Mouse (Mus musculus) kidney, adult 2 months (tissue): ENCODE data around the gene Sstr1.

ENCODE experiments used
- CTCF ChIP-seq: fragments of 200-500 bp; conservative IDR thresholded peaks from 2 replicates; pipeline ENCODE4 v1.5.1; 2011; ENCODE audit warnings: low read depth, mild to moderate bottlenecking, control low read depth, low read length, moderate library complexity, mixed read lengths; ENCODE audit not compliant: insufficient read depth, insufficient read length
- POLR2A ChIP-seq: fragments of 200-500 bp; IDR thresholded peaks from one replicate; pipeline ENCODE4 v1.6.1; 2011; ENCODE audit warnings: low read depth, low read length, control low read depth

DNA sequence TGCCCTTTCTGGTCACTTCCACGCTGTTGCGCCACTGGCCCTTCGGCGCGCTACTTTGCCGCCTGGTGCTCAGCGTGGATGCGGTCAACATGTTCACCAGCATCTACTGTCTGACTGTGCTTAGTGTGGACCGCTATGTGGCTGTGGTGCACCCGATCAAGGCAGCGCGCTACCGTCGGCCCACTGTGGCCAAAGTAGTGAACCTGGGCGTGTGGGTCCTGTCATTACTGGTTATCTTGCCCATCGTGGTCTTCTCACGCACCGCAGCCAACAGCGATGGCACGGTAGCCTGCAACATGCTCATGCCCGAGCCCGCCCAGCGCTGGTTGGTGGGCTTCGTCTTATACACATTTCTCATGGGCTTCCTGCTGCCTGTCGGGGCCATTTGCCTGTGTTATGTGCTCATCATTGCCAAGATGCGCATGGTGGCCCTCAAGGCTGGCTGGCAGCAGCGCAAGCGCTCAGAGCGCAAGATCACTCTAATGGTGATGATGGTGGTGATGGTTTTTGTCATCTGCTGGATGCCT is 1.4 kb downstream of the Sstr1 start:
- TF ChIP-seq CTCF (no peak), POLR2A (no peak)
